Mouse (Mus musculus): Measurements from ENCODE around the gene Smok3a. TPM values are rescaled to one million over a fixed set of nuclear protein-coding genes. Genes with fewer than 3 reads are reported as not detected.
"Not testable (repeated sequence)": the region's sequence is repeated elsewhere in the genome, so short reads cannot be mapped to it uniquely, and the experiment has no call there.

Smok3a gene
- not detected in 2 replicates for polyA plus RNA-seq (2012; rRNA removed)

- DNase-seq (ENCODE audit: extremely low spot score in 1 of 2, low spot score in 1 of 2) = not testable (repeated sequence)
These were observed at the start of gene Smok3a, which contains the start of gene Smok3b for GRCm38 (mm10) chr5:138020961-138021479. TSS of gene Smok3a (plus strand) at chr5:138021261. TSS of gene Smok3b (plus strand) at chr5:138021429.

GRCm38 (mm10) chr5:137973161-137973560, 47.9 kb upstream of the Smok3a start:
- no peak for DNase-seq (ENCODE audit: extremely low spot score in 1 of 2, low spot score in 1 of 2)

- peak in 1 of 2 experiments; percentile 25 for DNase-seq (ENCODE audit: extremely low spot score in 1 of 2, low spot score in 1 of 2)
These were observed 47.3 kb upstream of the Smok3a start for GRCm38 (mm10) chr5:137973738-137974137.

GRCm38 (mm10) chr5:137974724-137975123, 46.3 kb upstream of the Smok3a start:
- DNase-seq (ENCODE audit: extremely low spot score in 1 of 2, low spot score in 1 of 2) = no peak

- DNase-seq (ENCODE audit: extremely low spot score in 1 of 2, low spot score in 1 of 2) = no peak
These were observed 45.6 kb upstream of the Smok3a start for GRCm38 (mm10) chr5:137975434-137975833.

- DNase-seq (ENCODE audit: extremely low spot score in 1 of 2, low spot score in 1 of 2) = no peak
These were observed 43.8 kb upstream of the Smok3a start for GRCm38 (mm10) chr5:137977291-137977690.

- DNase-seq (ENCODE audit: extremely low spot score in 1 of 2, low spot score in 1 of 2) = no peak
These were observed 42.0 kb upstream of the Smok3a start for GRCm38 (mm10) chr5:137979081-137979480.

- DNase-seq (ENCODE audit: extremely low spot score in 1 of 2, low spot score in 1 of 2) = no peak
These were observed 39.8 kb upstream of the Smok3a start, which contains the start of gene Azgp1 for GRCm38 (mm10) chr5:137981300-137981699. TSS of gene Azgp1 (plus strand) at chr5:137981520.

- DNase-seq (ENCODE audit: extremely low spot score in 1 of 2, low spot score in 1 of 2) = no peak
These were observed 34.7 kb upstream of the Smok3a start for GRCm38 (mm10) chr5:137986351-137986750.

- no peak for DNase-seq (ENCODE audit: extremely low spot score in 1 of 2, low spot score in 1 of 2)
These were observed 11.6 kb upstream of the Smok3a start for GRCm38 (mm10) chr5:138009437-138009836.

- DNase-seq (ENCODE audit: extremely low spot score in 1 of 2, low spot score in 1 of 2) = no peak
These were observed 8.7 kb upstream of the Smok3a start for GRCm38 (mm10) chr5:138012382-138012781.

GRCm38 (mm10) chr5:138016530-138016929, 4.5 kb upstream of the Smok3a start:
- DNase-seq (ENCODE audit: extremely low spot score in 1 of 2, low spot score in 1 of 2) = no peak

- DNase-seq (ENCODE audit: extremely low spot score in 1 of 2, low spot score in 1 of 2) = no peak
These were observed 4.1 kb upstream of the Smok3a start for GRCm38 (mm10) chr5:138016997-138017396.

- DNase-seq (ENCODE audit: extremely low spot score in 1 of 2, low spot score in 1 of 2) = not testable (repeated sequence)
These were observed 1.5 kb upstream of the Smok3a start for GRCm38 (mm10) chr5:138019577-138019976.

GRCm38 (mm10) chr5:138052894-138053293, 31.8 kb downstream of the Smok3a start, which contains the start of gene Smok3c:
TSS of gene Smok3c (plus strand) at chr5:138053194.
- DNase-seq (ENCODE audit: extremely low spot score in 1 of 2, low spot score in 1 of 2) = not testable (repeated sequence)

GRCm38 (mm10) chr5:138073803-138074202, 52.7 kb downstream of the Smok3a start:
- DNase-seq (ENCODE audit: extremely low spot score in 1 of 2, low spot score in 1 of 2) = no peak

- no peak for DNase-seq (ENCODE audit: extremely low spot score in 1 of 2, low spot score in 1 of 2)
These were observed 54.6 kb downstream of the Smok3a start for GRCm38 (mm10) chr5:138075684-138076083.

- no peak for DNase-seq (ENCODE audit: extremely low spot score in 1 of 2, low spot score in 1 of 2)
These were observed 55.1 kb downstream of the Smok3a start for GRCm38 (mm10) chr5:138076148-138076547.

GRCm38 (mm10) chr5:138080456-138080855, 59.4 kb downstream of the Smok3a start:
- DNase-seq (ENCODE audit: extremely low spot score in 1 of 2, low spot score in 1 of 2) = no peak

- DNase-seq (ENCODE audit: extremely low spot score in 1 of 2, low spot score in 1 of 2) = no peak
These were observed 60.4 kb downstream of the Smok3a start for GRCm38 (mm10) chr5:138081446-138081845.

GRCm38 (mm10) chr5:138083318-138083900, 62.3 kb downstream of the Smok3a start:
- DNase-seq (ENCODE audit: extremely low spot score in 1 of 2, low spot score in 1 of 2) = no peak

GRCm38 (mm10) chr5:138083936-138084335, 62.9 kb downstream of the Smok3a start:
- DNase-seq (ENCODE audit: extremely low spot score in 1 of 2, low spot score in 1 of 2) = no peak

All from frontal cortex, adult 2 months (tissue).